Mouse (Mus musculus) cerebellum, adult 11-12 months (tissue): ENCODE data around the gene Pcdh15.

Experiments used
- DNase-seq: peaks from one replicate; pipeline ENCODE4 v3.0.0; 2022

Pcdh15 gene

GRCm38 (mm10) chr10:73098966-73099845 lies at the start of gene Pcdh15:
Gene Pcdh15 (plus strand): TSS chr10:73099342.
- no peak for DNase-seq

GRCm38 (mm10) chr10:73052074-73052473 lies 47.1 kb upstream of the Pcdh15 start:
- no peak for DNase-seq

GRCm38 (mm10) chr10:73059726-73060230 lies 39.4 kb upstream of the Pcdh15 start:
- no peak for DNase-seq

GRCm38 (mm10) chr10:73086703-73087102 lies 12.4 kb upstream of the Pcdh15 start:
- no peak for DNase-seq

- no peak for DNase-seq
Observed at GRCm38 (mm10) chr10:73096531-73097135, 2.5 kb upstream of the Pcdh15 start.

GRCm38 (mm10) chr10:73097176-73097575 lies 2.0 kb upstream of the Pcdh15 start:
- DNase-seq, result no peak

- no peak for DNase-seq
Observed at GRCm38 (mm10) chr10:73097979-73098378, 1.2 kb upstream of the Pcdh15 start.

GRCm38 (mm10) chr10:73099846-73100241 lies 702 bp downstream of the Pcdh15 start:
- no peak for DNase-seq

GRCm38 (mm10) chr10:73103383-73103994 lies 4.3 kb downstream of the Pcdh15 start:
- DNase-seq, result no peak

GRCm38 (mm10) chr10:73105893-73106292 lies 6.8 kb downstream of the Pcdh15 start:
- no peak for DNase-seq

GRCm38 (mm10) chr10:73137985-73138384 lies 38.8 kb downstream of the Pcdh15 start:
- no peak for DNase-seq

GRCm38 (mm10) chr10:73147543-73147942 lies 48.4 kb downstream of the Pcdh15 start:
- DNase-seq, result no peak

GRCm38 (mm10) chr10:73147978-73148377 lies 48.8 kb downstream of the Pcdh15 start:
- DNase-seq, result no peak

- no peak for DNase-seq
Observed at GRCm38 (mm10) chr10:73154544-73154943, 55.4 kb downstream of the Pcdh15 start.

- no peak for DNase-seq
Observed at GRCm38 (mm10) chr10:73161757-73162156, 62.6 kb downstream of the Pcdh15 start.

GRCm38 (mm10) chr10:73216001-73216400 lies 116.9 kb downstream of the Pcdh15 start:
- DNase-seq, result no peak

GRCm38 (mm10) chr10:73242294-73242693 lies 143.2 kb downstream of the Pcdh15 start:
- no peak for DNase-seq

- DNase-seq, result no peak
Observed at GRCm38 (mm10) chr10:73280438-73280837, 181.3 kb downstream of the Pcdh15 start.

- DNase-seq, result no peak
Observed at GRCm38 (mm10) chr10:73296456-73296855, 197.3 kb downstream of the Pcdh15 start.

- DNase-seq, result no peak
Observed at GRCm38 (mm10) chr10:73301951-73302350, 202.8 kb downstream of the Pcdh15 start.

GRCm38 (mm10) chr10:73306677-73307076 lies 207.5 kb downstream of the Pcdh15 start:
- DNase-seq, result no peak

- DNase-seq, result no peak
Observed at GRCm38 (mm10) chr10:73326861-73327260, 227.7 kb downstream of the Pcdh15 start.

- no peak for DNase-seq
Observed at GRCm38 (mm10) chr10:73333426-73333825, 234.3 kb downstream of the Pcdh15 start.

GRCm38 (mm10) chr10:73379001-73379400 lies 279.9 kb downstream of the Pcdh15 start:
- DNase-seq, result no peak
